Mouse (Mus musculus) ES-E14 (cell line): ENCODE results near the gene Hist1h1d.

Experiments
- CHD2 ChIP-seq: IDR thresholded peaks from 2 replicates; pipeline ENCODE4 v1.6.1; 2014; ENCODE audit warnings: mild to moderate bottlenecking, low read depth, low read length, inconsistent platforms
- HCFC1 ChIP-seq: IDR thresholded peaks from 2 replicates; pipeline ENCODE4 v1.6.1; 2012; ENCODE audit warnings: low read length, inconsistent platforms, borderline replicate concordance; ENCODE audit not compliant: insufficient read depth
- MAFK ChIP-seq: IDR thresholded peaks from 2 replicates; pipeline ENCODE4 v1.6.1; 2014; ENCODE audit warnings: mild to moderate bottlenecking, low read depth, low read length, inconsistent platforms; ENCODE audit not compliant: insufficient read depth
- ZC3H11A ChIP-seq: IDR thresholded peaks from 2 replicates; pipeline ENCODE4 v1.6.1; 2012; ENCODE audit warnings: low read depth, mild to moderate bottlenecking, inconsistent platforms, low read length, borderline replicate concordance
- ZNF384 ChIP-seq: IDR thresholded peaks from 2 replicates; pipeline ENCODE4 v1.6.1; 2012; ENCODE audit warnings: low read depth, low read length, inconsistent platforms

DNA sequence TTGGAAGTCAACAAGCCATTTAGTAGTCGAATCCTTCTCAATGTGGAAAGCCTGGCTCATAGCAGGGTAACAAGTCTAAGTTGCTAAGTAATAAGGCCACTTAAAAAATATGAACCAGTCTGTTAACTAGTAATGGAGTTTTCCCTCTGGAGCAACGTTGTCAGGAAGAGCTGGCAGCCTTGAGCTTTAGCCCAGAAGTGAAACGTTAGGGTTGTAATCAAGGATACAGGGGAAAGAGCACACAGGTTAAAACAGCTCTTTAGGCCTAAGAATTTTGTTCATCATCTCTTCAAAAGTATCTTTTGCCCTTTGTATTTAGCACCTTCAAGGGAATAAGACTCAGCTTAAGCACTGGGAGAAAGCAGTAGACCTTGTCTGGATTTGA is 2.3 kb upstream of the Hist1h1d start:
- no peak for TF ChIP-seq HCFC1
- no peak for TF ChIP-seq ZNF384
- TF ChIP-seq ZC3H11A, result no peak
- no peak for TF ChIP-seq MAFK
- no peak for TF ChIP-seq CHD2
